Mouse (Mus musculus) lung, embryonic 15.5 days (tissue): ENCODE measurements around the gene Gpc3. TPM values are rescaled to one million over a fixed set of nuclear protein-coding genes. Genes with fewer than 3 reads are reported as not detected.

Source experiments
- ATAC-seq: fragments of 200-750 bp; cut with Nextera tagmentation; 2 replicates; pipeline ENCODE4 v1.8.0; 2017; ENCODE audit warnings: moderate number of reproducible peaks, borderline replicate concordance; ENCODE audit not compliant: low FRiP score, low TSS enrichment; ENCODE audit errors: extremely low read depth
- H3K27ac ChIP-seq: fragments of 300-500 bp; sonication (generic); 2 replicates; pipeline ENCODE4 v1.5.1; 2015; ENCODE audit warnings: moderate library complexity, mild to moderate bottlenecking, inconsistent platforms
- H3K27me3 ChIP-seq: fragments of 300-500 bp; sonication (generic); 2 replicates; pipeline ENCODE4 v1.6.1; 2015; ENCODE audit warnings: inconsistent platforms
- H3K36me3 ChIP-seq: fragments of 300-500 bp; sonication (generic); 2 replicates; pipeline ENCODE4 v1.6.1; 2015; ENCODE audit warnings: inconsistent platforms
- H3K4me1 ChIP-seq: fragments of 300-500 bp; sonication (generic); 2 replicates; pipeline ENCODE4 v1.6.1; 2015; ENCODE audit warnings: inconsistent platforms
- H3K4me2 ChIP-seq: fragments of 300-500 bp; sonication (generic); 2 replicates; pipeline ENCODE4 v1.6.1; 2015; ENCODE audit warnings: inconsistent platforms, mild to moderate bottlenecking, moderate library complexity
- H3K4me3 ChIP-seq: fragments of 300-500 bp; sonication (generic); 2 replicates; pipeline ENCODE4 v1.5.1; 2015; ENCODE audit warnings: mild to moderate bottlenecking, inconsistent platforms
- H3K9ac ChIP-seq: fragments of 300-500 bp; sonication (generic); 2 replicates; pipeline ENCODE4 v1.6.1; 2015; ENCODE audit warnings: inconsistent platforms
- H3K9me3 ChIP-seq: fragments of 300-500 bp; sonication (generic); 2 replicates; pipeline ENCODE4 v1.6.1; 2016; ENCODE audit warnings: inconsistent platforms
- WGBS: fragments of 180-500 bp; shearing (Covaris S2); methylation state at CpG from one replicate; pipeline ENCODE4 v1.1.7; 2015; 5-methylcytosine and 5-hydroxymethylcytosine counted together
- polyA plus RNA-seq: library from polyadenylated mRNA; unstranded; fragments of >200 nt; fragmentation: Nextera tagmentation; extraction: Ambion mirVana; gene quantifications from 2 replicates; pipeline ENCODE4 v1.2.1, GENCODE M21; 2015

Gene Gpc3
- polyA plus RNA-seq, 1 experiment from 2014 or later: 436 TPM

DNA sequence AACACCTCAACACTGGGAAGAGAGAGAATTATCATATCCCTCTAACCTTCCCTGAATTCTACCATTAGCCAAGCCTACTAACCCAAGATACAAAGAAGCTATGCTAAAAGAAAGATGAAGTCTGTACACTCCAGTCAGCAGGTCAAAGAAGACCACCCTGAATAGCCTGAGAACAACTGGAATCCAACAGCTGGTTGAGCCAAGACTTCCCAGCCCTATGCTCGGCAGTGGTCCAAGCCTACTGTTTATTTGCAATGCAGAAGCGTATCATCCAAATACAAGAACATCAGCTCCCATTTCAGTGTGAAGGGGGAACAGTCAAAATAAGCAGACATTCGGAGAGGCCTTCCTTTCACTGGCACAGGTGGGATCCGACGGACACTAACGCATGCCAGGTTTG is 56.3 kb downstream of the Gpc3 start:
- peak; percentile 74; the same call in 1 of the 2 replicates for ATAC-seq
- H3K4me2 ChIP-seq: no peak overlapping the region
- no peaks in the 10 kb centered on the region for H3K27me3 ChIP-seq
- 59% methylated on average over 6 of the region's 6 CpGs for WGBS
- no peak overlapping the region for H3K9ac ChIP-seq
- no peaks in the 10 kb centered on the region for H3K9me3 ChIP-seq
- H3K27ac ChIP-seq: peak overlapping the region; percentile 29; the same call in 1 of the 2 replicates
- H3K4me3 ChIP-seq: no peak overlapping the region
- H3K36me3 ChIP-seq: no peaks in the 10 kb centered on the region
- no peaks in the 10 kb centered on the region for H3K4me1 ChIP-seq

DNA sequence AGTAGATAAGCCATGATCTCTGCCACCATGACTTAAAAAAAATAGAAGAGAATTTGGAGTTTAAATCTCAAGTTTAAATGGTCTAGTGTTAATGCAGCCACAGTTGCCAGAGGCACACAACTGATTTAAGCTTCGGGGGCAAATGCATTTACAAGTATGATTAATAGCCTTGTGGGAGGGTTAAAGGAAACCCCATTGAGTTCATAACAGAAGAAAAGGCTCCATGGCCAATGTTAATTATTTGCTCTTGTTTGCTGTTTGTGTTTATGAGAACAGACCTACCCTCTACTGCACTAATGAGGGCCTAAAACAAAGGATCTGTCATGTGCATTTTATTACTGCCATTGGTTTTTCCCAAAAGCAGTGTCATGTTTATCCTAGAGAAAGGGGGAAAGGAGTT is 62.5 kb downstream of the Gpc3 start:
- H3K9me3 ChIP-seq: no peaks in the 10 kb centered on the region
- no peak overlapping the region for H3K9ac ChIP-seq
- H3K27me3 ChIP-seq: no peaks in the 10 kb centered on the region
- no peak overlapping the region for H3K27ac ChIP-seq
- 55% methylated on average over 1 of the region's 1 CpGs for WGBS
- no peak overlapping the region for H3K4me2 ChIP-seq
- H3K4me3 ChIP-seq: no peak overlapping the region
- ATAC-seq: no peak
- H3K36me3 ChIP-seq: no peaks in the 10 kb centered on the region
- no peaks in the 10 kb centered on the region for H3K4me1 ChIP-seq

GRCm38 (mm10) chrX:52544623-52545022 is 69.1 kb downstream of the Gpc3 start:
- no peaks in the 10 kb centered on the region for H3K36me3 ChIP-seq
- no peak overlapping the region for H3K9ac ChIP-seq
- no peak overlapping the region for H3K4me3 ChIP-seq
- WGBS: 54% methylated on average over 3 of the region's 3 CpGs
- H3K4me2 ChIP-seq: no peak overlapping the region
- H3K9me3 ChIP-seq: no peaks in the 10 kb centered on the region
- H3K27me3 ChIP-seq: no peaks in the 10 kb centered on the region
- H3K27ac ChIP-seq: no peak overlapping the region
- H3K4me1 ChIP-seq: no peaks in the 10 kb centered on the region
- ATAC-seq: no peak

- Histone ChIP-seq H3K4me3 (no peak overlapping the region), H3K4me1 (0 out of 2 replicates have a peak, but pooled peaks cover 3% of the 10 kb centered on the region), H3K27ac (no peak overlapping the region), H3K4me2 (no peak overlapping the region), H3K9me3 (no peaks in the 10 kb centered on the region), H3K36me3 (no peaks in the 10 kb centered on the region), H3K27me3 (no peaks in the 10 kb centered on the region), H3K9ac (no peak overlapping the region)
- 64% methylated on average over 5 of the region's 5 CpGs for WGBS
- no peak for ATAC-seq
These were observed 76.5 kb downstream of the Gpc3 start for GRCm38 (mm10) chrX:52537282-52537681.

GRCm38 (mm10) chrX:52533766-52534165 is 80.0 kb downstream of the Gpc3 start:
- 38% methylated on average over 1 of the region's 1 CpGs for WGBS
- Histone ChIP-seq H3K9me3 (no peaks in the 10 kb centered on the region), H3K27me3 (no peaks in the 10 kb centered on the region), H3K9ac (no peak overlapping the region), H3K36me3 (no peaks in the 10 kb centered on the region), H3K4me2 (no peak overlapping the region), H3K4me1 (0 out of 2 replicates have a peak, but pooled peaks cover 3% of the 10 kb centered on the region), H3K27ac (no peak overlapping the region), H3K4me3 (no peak overlapping the region)
- ATAC-seq: no peak

DNA sequence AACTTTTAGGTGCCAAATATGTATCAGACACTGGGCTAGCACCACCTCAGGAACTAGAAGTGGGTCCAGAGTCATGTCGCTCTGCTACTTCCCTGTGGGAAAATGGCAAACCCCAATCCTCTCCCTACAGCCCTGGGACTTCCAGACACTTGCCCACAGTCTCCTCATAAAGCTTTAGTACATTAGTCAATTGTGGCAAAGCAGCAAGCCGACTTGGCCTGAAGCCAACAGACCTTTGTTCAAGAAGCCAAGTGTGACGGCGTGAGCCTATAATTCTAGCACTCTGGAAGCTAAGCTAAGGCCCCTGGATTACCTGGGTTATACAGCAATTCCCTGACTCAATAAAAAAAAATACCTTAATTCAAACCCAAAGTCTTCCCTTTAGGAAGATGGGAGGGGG is 80.7 kb downstream of the Gpc3 start:
- no peaks in the 10 kb centered on the region for H3K9me3 ChIP-seq
- 40% methylated on average over 4 of the region's 4 CpGs for WGBS
- no peak overlapping the region for H3K4me3 ChIP-seq
- ATAC-seq: no peak
- no peak overlapping the region for H3K27ac ChIP-seq
- no peaks in the 10 kb centered on the region for H3K27me3 ChIP-seq
- 0 out of 2 replicates have a peak, but pooled peaks cover 3% of the 10 kb centered on the region for H3K4me1 ChIP-seq
- H3K9ac ChIP-seq: no peak overlapping the region
- no peak overlapping the region for H3K4me2 ChIP-seq
- H3K36me3 ChIP-seq: no peaks in the 10 kb centered on the region

GRCm38 (mm10) chrX:52532124-52532523 is 81.6 kb downstream of the Gpc3 start:
- Histone ChIP-seq H3K9ac (no peak overlapping the region), H3K36me3 (no peaks in the 10 kb centered on the region), H3K4me3 (no peak overlapping the region), H3K27ac (no peak overlapping the region), H3K4me1 (0 out of 2 replicates have a peak, but pooled peaks cover 3% of the 10 kb centered on the region), H3K4me2 (no peak overlapping the region), H3K9me3 (no peaks in the 10 kb centered on the region), H3K27me3 (no peaks in the 10 kb centered on the region)
- no peak for ATAC-seq
- WGBS: 40% methylated on average over 2 of the region's 2 CpGs

GRCm38 (mm10) chrX:52526086-52526485 is 87.7 kb downstream of the Gpc3 start:
- Histone ChIP-seq H3K9me3 (no peaks in the 10 kb centered on the region), H3K9ac (no peak overlapping the region), H3K4me1 (0 out of 2 replicates have a peak, but pooled peaks cover 4% of the 10 kb centered on the region), H3K4me2 (no peak overlapping the region), H3K36me3 (no peaks in the 10 kb centered on the region), H3K27ac (no peak overlapping the region), H3K27me3 (no peaks in the 10 kb centered on the region), H3K4me3 (no peak overlapping the region)
- no peak for ATAC-seq
- 68% methylated on average over 5 of the region's 5 CpGs for WGBS

DNA sequence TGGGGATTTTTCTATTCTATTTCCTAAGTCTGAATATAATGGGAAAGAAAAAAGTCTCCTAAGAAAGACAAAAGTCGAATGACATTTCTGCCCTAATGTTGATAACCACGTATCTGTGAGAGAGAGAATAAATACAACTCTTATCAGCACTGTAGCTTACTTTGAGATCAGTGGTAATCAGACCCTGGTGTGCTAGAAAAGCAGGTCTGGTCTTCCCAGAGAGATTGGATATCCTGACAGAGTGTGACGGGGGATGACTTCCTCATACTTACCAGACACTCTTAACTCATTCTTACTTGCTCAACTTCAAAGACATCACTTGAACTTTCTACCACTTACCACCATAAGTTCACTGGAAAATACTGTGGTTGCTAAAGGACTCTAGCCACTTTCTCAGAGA is 88.6 kb downstream of the Gpc3 start:
- WGBS: 61% methylated on average over 3 of the region's 3 CpGs
- no peaks in the 10 kb centered on the region for H3K27me3 ChIP-seq

GRCm38 (mm10) chrX:52514553-52514952 is 99.2 kb downstream of the Gpc3 start:
- Histone ChIP-seq H3K27me3 (no peaks in the 10 kb centered on the region), H3K4me3 (no peak overlapping the region), H3K36me3 (no peaks in the 10 kb centered on the region), H3K4me1 (no peaks in the 10 kb centered on the region), H3K27ac (no peak overlapping the region), H3K4me2 (no peak overlapping the region), H3K9ac (no peak overlapping the region), H3K9me3 (no peaks in the 10 kb centered on the region)
- WGBS: 33% methylated on average over 3 of the region's 3 CpGs
- no peak for ATAC-seq

More for the DNA sequence above, 88.6 kb downstream of the Gpc3 start:
- Histone ChIP-seq H3K4me1 (0 out of 2 replicates have a peak, but pooled peaks cover 4% of the 10 kb centered on the region), H3K36me3 (no peaks in the 10 kb centered on the region), H3K4me3 (no peak overlapping the region), H3K4me2 (no peak overlapping the region), H3K27ac (no peak overlapping the region), H3K9ac (no peak overlapping the region), H3K9me3 (no peaks in the 10 kb centered on the region)
- no peak for ATAC-seq

DNA sequence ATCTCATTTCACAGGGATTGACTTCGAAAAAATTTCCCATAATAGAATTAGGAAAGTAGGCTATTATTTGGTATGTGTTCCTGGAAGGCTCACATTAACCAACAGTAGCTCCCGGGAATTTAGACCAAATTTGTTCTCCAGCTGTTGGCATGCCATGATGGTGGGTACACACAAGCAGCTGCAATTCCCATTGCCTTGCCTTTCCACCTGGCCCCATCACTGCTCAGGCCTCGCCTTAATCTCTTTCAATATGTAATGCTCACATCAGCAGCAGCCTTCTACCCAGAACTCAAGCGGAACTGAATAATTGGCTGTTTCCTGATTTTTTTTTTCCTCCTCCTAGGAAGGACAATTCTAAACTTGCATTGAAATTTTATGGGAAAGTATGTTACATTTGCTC is 102.6 kb downstream of the Gpc3 start:
- no peak overlapping the region for H3K9ac ChIP-seq

GRCm38 (mm10) chrX:52503857-52504256 is 109.9 kb downstream of the Gpc3 start:
- 41% methylated on average over 3 of the region's 3 CpGs for WGBS
- Histone ChIP-seq H3K27me3 (no peaks in the 10 kb centered on the region), H3K36me3 (no peaks in the 10 kb centered on the region), H3K4me1 (no peaks in the 10 kb centered on the region), H3K9ac (no peak overlapping the region), H3K27ac (no peak overlapping the region), H3K4me2 (no peak overlapping the region), H3K9me3 (no peaks in the 10 kb centered on the region), H3K4me3 (no peak overlapping the region)
- ATAC-seq: no peak

More for the DNA sequence above, 102.6 kb downstream of the Gpc3 start:
- no peaks in the 10 kb centered on the region for H3K9me3 ChIP-seq
- H3K27me3 ChIP-seq: no peaks in the 10 kb centered on the region
- no peaks in the 10 kb centered on the region for H3K4me1 ChIP-seq
- no peaks in the 10 kb centered on the region for H3K36me3 ChIP-seq
- H3K4me3 ChIP-seq: no peak overlapping the region
- ATAC-seq: no peak
- no peak overlapping the region for H3K27ac ChIP-seq
- 81% methylated on average over 4 of the region's 4 CpGs for WGBS
- H3K4me2 ChIP-seq: no peak overlapping the region

DNA sequence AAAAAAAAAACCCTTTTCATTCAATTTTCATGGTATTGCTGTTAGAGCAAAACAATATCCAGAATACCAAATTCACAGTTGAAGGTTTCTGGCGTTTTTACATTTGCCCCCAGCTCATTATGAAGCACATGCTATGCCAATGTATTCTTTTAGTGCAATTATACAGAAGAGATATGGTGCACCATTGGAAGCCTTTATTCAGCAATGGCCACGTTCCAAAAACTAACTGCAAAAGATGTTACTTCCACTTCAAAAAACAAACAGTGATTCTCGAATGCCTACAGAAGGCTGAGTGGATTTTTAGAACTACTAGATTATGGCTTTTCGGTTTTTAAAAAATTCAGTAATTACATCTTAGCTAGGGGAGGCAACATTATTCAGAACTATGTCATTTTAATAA is 124.3 kb downstream of the Gpc3 start:
- Histone ChIP-seq H3K9me3 (no peaks in the 10 kb centered on the region), H3K9ac (no peak overlapping the region), H3K27me3 (no peaks in the 10 kb centered on the region), H3K4me1 (no peaks in the 10 kb centered on the region), H3K4me3 (no peak overlapping the region), H3K27ac (no peak overlapping the region), H3K36me3 (no peaks in the 10 kb centered on the region), H3K4me2 (no peak overlapping the region)
- WGBS: 50% methylated on average over 4 of the region's 4 CpGs
- no peak for ATAC-seq
